Mouse (Mus musculus): ENCODE data around the gene Dph1. TPM values are rescaled to one million over a fixed set of nuclear protein-coding genes. Genes with fewer than 3 reads are reported as not detected.

Gene Dph1
- total and polyA plus RNA-seq, 3 experiments: 4.7 to 61.5 (median 6.1) TPM

DNA sequence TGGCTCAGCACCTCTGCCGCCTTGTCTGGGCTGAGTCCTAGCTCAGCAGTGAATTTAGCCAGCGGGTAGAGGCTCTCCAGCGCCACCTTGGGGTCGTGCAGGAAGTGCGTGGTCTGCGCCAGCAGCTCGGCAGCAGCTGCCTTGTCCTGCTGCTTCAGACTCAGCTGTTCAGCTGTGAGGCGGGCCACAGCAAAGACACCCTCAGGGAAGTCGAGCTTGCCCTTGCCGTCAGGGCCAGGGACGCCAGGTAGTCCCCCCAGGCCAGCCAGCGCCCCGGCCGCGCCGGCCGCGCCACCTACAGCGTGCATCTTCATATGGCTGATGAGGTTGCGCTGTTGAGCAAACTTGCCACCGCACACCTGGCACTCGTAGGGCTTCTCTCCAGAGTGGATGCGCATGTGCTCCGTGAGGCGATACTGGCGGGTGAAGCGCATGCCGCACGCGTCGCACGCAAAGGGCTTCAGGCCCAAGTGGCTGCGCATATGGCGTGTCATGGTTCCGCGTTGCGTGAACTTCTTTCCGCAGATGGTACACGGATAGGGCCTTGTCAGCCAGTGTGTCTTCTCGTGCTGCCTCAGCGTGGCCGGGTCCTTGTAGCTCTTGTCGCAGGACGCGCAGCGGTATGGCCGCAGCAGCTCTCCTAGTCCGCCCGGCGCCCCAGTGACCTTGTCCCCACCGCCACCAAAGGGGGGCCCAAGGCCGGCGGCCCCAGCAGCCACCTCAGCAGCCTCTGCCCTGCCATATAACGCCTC lies 25.4 kb downstream of the Dph1 start:
- Histone ChIP-seq H3K9me3 (replicated peaks) (peaks cover 51% of the 10 kb centered on the region), H3K4me1 (ENCODE audit: insufficient read depth, low read depth, low read length) (peaks cover 16% of the 10 kb centered on the region), H3K36me3 (replicated peaks) (peaks cover 59% of the 10 kb centered on the region), H3K27me3 (ENCODE audit: insufficient read depth, low read length) (peaks cover 29% of the 10 kb centered on the region), H3K4me3 (ENCODE audit: low read depth, low read length) (peak overlapping the region; percentile 24; the same call in 1 of the 2 replicates)
- ATAC-seq (ENCODE audit: extremely low read depth, insufficient number of reproducible peaks, low FRiP score, poor library complexity, severe bottlenecking) (no peak), DNase-seq (ENCODE audit: low spot score) (no peak)
- no peak for TF ChIP-seq GATA1 (IDR thresholded peaks at IDR 0.05; ENCODE audit: borderline replicate concordance, low read length)
- 0 out of 2 replicates have a peak, but pooled peaks have one; percentile 28 for TF ChIP-seq CTCF (IDR thresholded peaks at IDR 0.05; ENCODE audit: low read depth, low read length)
- TF ChIP-seq TAL1 (conservative IDR thresholded peaks at IDR 0.05; ENCODE audit: low read depth, low read length): no peak
- no peak for TF ChIP-seq GATA2 (IDR thresholded peaks at IDR 0.05; ENCODE audit: borderline replicate concordance, low read depth, low read length)

DNA sequence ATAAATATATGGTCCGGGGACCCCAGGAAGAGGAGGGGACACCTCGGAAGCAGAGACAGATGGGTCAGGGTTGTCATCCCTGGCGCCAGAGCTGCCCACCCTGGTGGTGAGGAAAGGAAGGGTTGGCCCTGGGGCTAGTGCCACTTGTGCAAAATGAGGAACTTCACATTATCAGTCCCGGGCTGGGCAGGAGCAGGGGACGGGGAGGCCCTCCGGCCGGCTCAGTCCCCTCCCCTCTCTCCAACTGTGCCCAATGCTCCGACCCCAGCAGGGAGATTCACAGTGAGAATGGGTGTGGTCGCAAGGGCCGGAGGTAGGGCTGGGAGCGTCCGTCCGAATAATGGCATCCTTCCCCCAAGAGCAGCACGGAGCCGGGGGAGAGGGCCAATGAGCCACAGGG lies 26.3 kb downstream of the Dph1 start:
- ATAC-seq (ENCODE audit: extremely low read depth, insufficient number of reproducible peaks, low FRiP score, poor library complexity, severe bottlenecking): peak; percentile 40; the same call in 1 of the 2 replicates
- Histone ChIP-seq H3K27me3 (ENCODE audit: insufficient read depth, low read length) (peaks cover 20% of the 10 kb centered on the region), H3K4me3 (ENCODE audit: low read depth, low read length) (no peak overlapping the region; the same call in 1 of the 2 replicates), H3K4me1 (ENCODE audit: insufficient read depth, low read depth, low read length) (peaks cover 16% of the 10 kb centered on the region), H3K9me3 (replicated peaks) (peaks cover 45% of the 10 kb centered on the region), H3K36me3 (replicated peaks) (peaks cover 68% of the 10 kb centered on the region)
- TF ChIP-seq POLR2AphosphoS5 (IDR thresholded peaks at IDR 0.05; ENCODE audit: insufficient replicate concordance, low read depth, low read length) (no peak), TAL1 (conservative IDR thresholded peaks at IDR 0.05; ENCODE audit: low read depth, low read length) (no peak), CTCF (IDR thresholded peaks at IDR 0.05; ENCODE audit: low read depth, low read length) (no peak), GATA1 (IDR thresholded peaks at IDR 0.05; ENCODE audit: borderline replicate concordance, low read length) (no peak), GATA2 (IDR thresholded peaks at IDR 0.05; ENCODE audit: borderline replicate concordance, low read depth, low read length) (no peak)
- DNase-seq (ENCODE audit: low spot score): peak; percentile 62

DNA sequence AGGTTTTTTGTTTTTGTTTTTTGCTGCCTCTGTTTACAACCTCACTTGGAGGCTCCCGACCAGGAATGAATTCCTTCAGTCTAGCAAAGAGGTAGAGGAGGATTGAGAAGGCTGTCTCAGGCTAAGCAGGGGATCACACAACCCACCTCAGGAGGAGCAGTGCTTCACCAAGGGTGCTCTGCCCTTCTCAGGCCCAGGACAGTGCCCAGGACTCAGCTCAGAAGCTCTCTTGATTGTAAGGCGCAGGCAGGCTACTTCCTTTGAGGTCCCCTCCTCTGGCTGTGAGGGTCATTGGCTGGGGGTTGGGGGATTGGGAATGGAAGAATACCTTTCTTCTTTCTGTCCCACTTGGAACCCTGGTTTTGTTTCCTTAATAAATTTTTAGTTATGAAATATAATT lies 27.0 kb downstream of the Dph1 start:
- DNase-seq (ENCODE audit: low spot score): no peak
- TF ChIP-seq CTCF (IDR thresholded peaks at IDR 0.05; ENCODE audit: low read depth, low read length) (no peak), POLR2AphosphoS5 (IDR thresholded peaks at IDR 0.05; ENCODE audit: insufficient replicate concordance, low read depth, low read length) (no peak), TAL1 (conservative IDR thresholded peaks at IDR 0.05; ENCODE audit: low read depth, low read length) (no peak), GATA1 (IDR thresholded peaks at IDR 0.05; ENCODE audit: borderline replicate concordance, low read length) (no peak), GATA2 (IDR thresholded peaks at IDR 0.05; ENCODE audit: borderline replicate concordance, low read depth, low read length) (no peak)
- no peak overlapping the region for H3K4me3 ChIP-seq (ENCODE audit: low read depth, low read length)
- H3K27me3 ChIP-seq (ENCODE audit: insufficient read depth, low read length): peaks cover 13% of the 10 kb centered on the region
- peaks cover 16% of the 10 kb centered on the region for H3K4me1 ChIP-seq (ENCODE audit: insufficient read depth, low read depth, low read length)
- ATAC-seq (ENCODE audit: extremely low read depth, insufficient number of reproducible peaks, low FRiP score, poor library complexity, severe bottlenecking): no peak
- H3K9me3 ChIP-seq (replicated peaks): peaks cover 39% of the 10 kb centered on the region
- H3K36me3 ChIP-seq (replicated peaks): peaks cover 75% of the 10 kb centered on the region

DNA sequence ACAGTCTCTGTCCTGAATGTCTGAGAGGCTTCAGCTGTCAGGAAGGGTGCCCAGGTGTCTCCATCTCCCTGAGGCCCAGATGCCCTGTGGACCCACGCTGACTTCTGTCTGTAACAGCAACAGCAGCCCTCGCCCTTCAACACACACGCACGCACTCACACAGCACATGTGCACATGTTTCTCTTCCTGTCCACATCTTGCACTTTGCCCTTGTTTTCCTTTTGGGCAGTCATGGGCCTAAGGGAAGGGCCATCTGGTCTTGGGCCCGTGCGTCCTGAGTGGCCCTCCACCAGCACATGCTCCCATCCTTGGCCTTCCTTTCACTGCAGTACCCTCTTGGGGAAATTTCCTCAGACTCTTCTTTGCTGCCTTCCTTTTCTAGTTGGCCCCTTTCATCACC lies 27.7 kb downstream of the Dph1 start:
- peaks cover 81% of the 10 kb centered on the region for H3K36me3 ChIP-seq (replicated peaks)
- DNase-seq (ENCODE audit: low spot score): no peak

DNA sequence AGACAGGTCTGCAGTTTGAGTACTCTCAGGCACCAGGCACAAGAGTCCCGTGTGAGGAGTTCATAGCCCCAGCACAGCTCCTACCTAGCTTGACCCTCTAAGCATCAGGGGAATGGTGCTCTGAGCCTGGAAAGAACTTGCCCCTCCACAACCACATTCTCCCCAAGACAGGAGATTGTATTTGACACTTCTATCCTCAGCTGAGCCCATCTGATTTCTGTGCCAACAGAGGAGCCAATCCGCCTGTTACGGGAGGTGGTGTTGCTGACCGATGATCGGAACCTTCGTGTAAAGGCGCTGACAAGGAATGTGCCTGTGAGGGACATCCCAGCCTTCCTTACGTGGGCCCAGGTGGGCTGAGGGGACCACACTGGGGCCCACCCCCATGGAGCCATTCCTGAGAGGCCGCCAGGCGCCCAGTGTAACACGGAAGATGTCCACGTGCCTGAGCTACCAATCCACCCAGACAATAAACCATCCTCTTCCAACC lies 28.4 kb downstream of the Dph1 start:
- H3K36me3 ChIP-seq (replicated peaks): peaks cover 89% of the 10 kb centered on the region
- H3K4me1 ChIP-seq (ENCODE audit: insufficient read depth, low read depth, low read length): peaks cover 13% of the 10 kb centered on the region
- H3K9me3 ChIP-seq (replicated peaks): peaks cover 25% of the 10 kb centered on the region
- TF ChIP-seq CTCF (IDR thresholded peaks at IDR 0.05; ENCODE audit: low read depth, low read length): no peak
- no peak overlapping the region for H3K4me3 ChIP-seq (ENCODE audit: low read depth, low read length)
- ATAC-seq (ENCODE audit: extremely low read depth, insufficient number of reproducible peaks, low FRiP score, poor library complexity, severe bottlenecking): no peak
- peaks cover 8% of the 10 kb centered on the region; the same call in 1 of the 2 replicates for H3K27me3 ChIP-seq (ENCODE audit: insufficient read depth, low read length)
- no peak for DNase-seq (ENCODE audit: low spot score)

More for the DNA sequence above, 27.7 kb downstream of the Dph1 start:
- Histone ChIP-seq H3K4me3 (ENCODE audit: low read depth, low read length) (no peak overlapping the region), H3K4me1 (ENCODE audit: insufficient read depth, low read depth, low read length) (peaks cover 13% of the 10 kb centered on the region), H3K9me3 (replicated peaks) (peaks cover 33% of the 10 kb centered on the region), H3K27me3 (ENCODE audit: insufficient read depth, low read length) (peaks cover 9% of the 10 kb centered on the region; the same call in 1 of the 2 replicates)
- ATAC-seq (ENCODE audit: extremely low read depth, insufficient number of reproducible peaks, low FRiP score, poor library complexity, severe bottlenecking): no peak
- no peak for TF ChIP-seq TAL1 (conservative IDR thresholded peaks at IDR 0.05; ENCODE audit: low read depth, low read length)

DNA sequence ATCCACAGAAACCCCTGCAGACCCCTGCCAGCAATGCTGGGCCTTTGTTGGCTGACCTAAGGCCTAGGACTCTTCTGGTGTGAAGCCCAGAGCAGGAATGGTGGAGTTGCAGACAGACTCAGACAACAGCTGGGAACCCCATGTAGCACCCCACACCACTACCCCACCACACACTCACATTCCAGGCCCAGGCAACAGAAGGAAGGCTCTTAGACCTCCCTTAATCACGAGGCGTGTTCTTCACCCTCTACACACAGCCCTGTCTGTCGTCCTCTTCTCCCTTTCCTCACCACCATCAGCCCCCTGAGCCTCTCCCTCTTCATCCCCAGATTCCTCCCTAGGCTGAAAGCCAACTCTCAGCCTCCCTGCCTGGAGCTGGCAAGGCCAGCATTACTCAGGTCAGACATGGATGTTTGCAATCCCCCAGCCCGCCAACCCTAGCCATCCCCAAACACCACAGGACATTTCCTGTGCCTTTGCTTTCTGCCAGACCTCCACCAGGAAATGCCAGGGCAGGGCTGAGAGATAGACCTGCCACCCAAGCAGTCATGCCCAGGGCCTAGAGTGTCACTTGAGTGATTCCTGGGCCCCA lies 29.5 kb downstream of the Dph1 start:
- DNase-seq (ENCODE audit: low spot score) (no peak), ATAC-seq (ENCODE audit: extremely low read depth, insufficient number of reproducible peaks, low FRiP score, poor library complexity, severe bottlenecking) (no peak)
- peaks cover 14% of the 10 kb centered on the region for H3K9me3 ChIP-seq (replicated peaks)
- peaks cover 94% of the 10 kb centered on the region for H3K36me3 ChIP-seq (replicated peaks)
- peaks cover 3% of the 10 kb centered on the region; the same call in 1 of the 2 replicates for H3K27me3 ChIP-seq (ENCODE audit: insufficient read depth, low read length)
- TF ChIP-seq GATA1 (IDR thresholded peaks at IDR 0.05; ENCODE audit: borderline replicate concordance, low read length): no peak
- no peak for TF ChIP-seq POLR2AphosphoS5 (IDR thresholded peaks at IDR 0.05; ENCODE audit: insufficient replicate concordance, low read depth, low read length)
- no peak for TF ChIP-seq TAL1 (conservative IDR thresholded peaks at IDR 0.05; ENCODE audit: low read depth, low read length)
- TF ChIP-seq CTCF (IDR thresholded peaks at IDR 0.05; ENCODE audit: low read depth, low read length): no peak
- peaks cover 13% of the 10 kb centered on the region for H3K4me1 ChIP-seq (ENCODE audit: insufficient read depth, low read depth, low read length)
- no peak overlapping the region for H3K4me3 ChIP-seq (ENCODE audit: low read depth, low read length)
